Mouse (Mus musculus): ENCODE results near the gene Pex3. TPM values are rescaled to one million over a fixed set of nuclear protein-coding genes. Genes with fewer than 3 reads are reported as not detected.
A peak's percentile ranks its signal among the peaks of the same experiment; 100 is the strongest.

The Pex3 gene
- total and polyA plus RNA-seq, 2 experiments from 2014 or later, result 25.0 to 46.8 TPM

GRCm38 (mm10) chr10:13489671-13490070, 63.3 kb downstream of the Pex3 start:
- 32% methylated on average over 6 of the region's 6 CpGs for WGBS
- TF ChIP-seq CTCF (IDR thresholded peaks at IDR 0.05; ENCODE audit: low read depth), result no peak
- no peak for TF ChIP-seq EP300 (IDR thresholded peaks at IDR 0.05; ENCODE audit: low read depth)
- DNase-seq (ENCODE audit: low spot score), result peak; percentile 60
- ATAC-seq (ENCODE audit: insufficient read depth, low read depth), result peak; percentile 91
- Histone ChIP-seq H3K9ac (replicated peaks; ENCODE audit: low read depth, low read length) (no peak overlapping the region), H3K4me3 (ENCODE audit: low read depth, low read length) (no peak overlapping the region), H3K4me2 (ENCODE audit: low read depth, low read length) (no peak overlapping the region), H3K4me1 (ENCODE audit: control insufficient read depth, insufficient read depth) (peaks cover 9% of the 10 kb centered on the region), H3K27me3 (ENCODE audit: control insufficient read depth, insufficient read depth, low read length) (no peaks in the 10 kb centered on the region), H3K36me3 (replicated peaks; ENCODE audit: control insufficient read depth, insufficient read depth, low read length) (no peaks in the 10 kb centered on the region), H3K9me3 (replicated peaks; ENCODE audit: control insufficient read depth, low read length) (no peaks in the 10 kb centered on the region), H3K27ac (ENCODE audit: low read depth) (peak overlapping the region; percentile 72)

GRCm38 (mm10) chr10:13485958-13486357, 67.0 kb downstream of the Pex3 start:
- 75% methylated on average over 4 of the region's 4 CpGs for WGBS
- H3K27me3 ChIP-seq (ENCODE audit: control insufficient read depth, insufficient read depth, low read length), result no peaks in the 10 kb centered on the region
- DNase-seq (ENCODE audit: low spot score) (no peak), ATAC-seq (ENCODE audit: insufficient read depth, low read depth) (no peak)
- no peak overlapping the region for H3K27ac ChIP-seq (ENCODE audit: low read depth)
- no peak overlapping the region for H3K4me3 ChIP-seq (ENCODE audit: low read depth, low read length)
- no peaks in the 10 kb centered on the region for H3K36me3 ChIP-seq (replicated peaks; ENCODE audit: control insufficient read depth, insufficient read depth, low read length)
- H3K9me3 ChIP-seq (replicated peaks; ENCODE audit: control insufficient read depth, low read length), result no peaks in the 10 kb centered on the region
- H3K9ac ChIP-seq (replicated peaks; ENCODE audit: low read depth, low read length), result no peak overlapping the region
- H3K4me1 ChIP-seq (ENCODE audit: control insufficient read depth, insufficient read depth), result peaks cover 9% of the 10 kb centered on the region
- no peak for TF ChIP-seq EP300 (IDR thresholded peaks at IDR 0.05; ENCODE audit: low read depth)
- TF ChIP-seq CTCF (IDR thresholded peaks at IDR 0.05; ENCODE audit: low read depth), result no peak
- H3K4me2 ChIP-seq (ENCODE audit: low read depth, low read length), result no peak overlapping the region

GRCm38 (mm10) chr10:13479341-13479740, 73.6 kb downstream of the Pex3 start:
- WGBS, result 70% methylated on average over 6 of the region's 6 CpGs
- Histone ChIP-seq H3K4me3 (ENCODE audit: low read depth, low read length) (no peak overlapping the region), H3K9ac (replicated peaks; ENCODE audit: low read depth, low read length) (no peak overlapping the region), H3K9me3 (replicated peaks; ENCODE audit: control insufficient read depth, low read length) (peaks cover 4% of the 10 kb centered on the region; the same call in 1 of the 2 replicates), H3K36me3 (replicated peaks; ENCODE audit: control insufficient read depth, insufficient read depth, low read length) (no peaks in the 10 kb centered on the region), H3K4me1 (ENCODE audit: control insufficient read depth, insufficient read depth) (no peaks in the 10 kb centered on the region), H3K4me2 (ENCODE audit: low read depth, low read length) (no peak overlapping the region), H3K27me3 (ENCODE audit: control insufficient read depth, insufficient read depth, low read length) (no peaks in the 10 kb centered on the region), H3K27ac (ENCODE audit: low read depth) (no peak overlapping the region)
- TF ChIP-seq EP300 (IDR thresholded peaks at IDR 0.05; ENCODE audit: low read depth), result no peak
- no peak for TF ChIP-seq CTCF (IDR thresholded peaks at IDR 0.05; ENCODE audit: low read depth)
- no peak for ATAC-seq (ENCODE audit: insufficient read depth, low read depth)
- no peak for DNase-seq (ENCODE audit: low spot score)

- H3K4me1 ChIP-seq (ENCODE audit: control insufficient read depth, insufficient read depth), result peaks cover 6% of the 10 kb centered on the region; the same call in 1 of the 2 replicates
- H3K9ac ChIP-seq (replicated peaks; ENCODE audit: low read depth, low read length), result no peak overlapping the region
- no peaks in the 10 kb centered on the region for H3K36me3 ChIP-seq (replicated peaks; ENCODE audit: control insufficient read depth, insufficient read depth, low read length)
- peaks cover 2% of the 10 kb centered on the region; the same call in 1 of the 2 replicates for H3K9me3 ChIP-seq (replicated peaks; ENCODE audit: control insufficient read depth, low read length)
- H3K4me3 ChIP-seq (ENCODE audit: low read depth, low read length), result no peak overlapping the region
- peak overlapping the region; percentile 99 for H3K4me2 ChIP-seq (ENCODE audit: low read depth, low read length)
- ATAC-seq (ENCODE audit: insufficient read depth, low read depth) (no peak), DNase-seq (ENCODE audit: low spot score) (no peak)
- WGBS, result 50% methylated on average over 7 of the region's 7 CpGs
- H3K27ac ChIP-seq (ENCODE audit: low read depth), result no peak overlapping the region
- 0 out of 2 replicates have a peak, but pooled peaks cover 9% of the 10 kb centered on the region for H3K27me3 ChIP-seq (ENCODE audit: control insufficient read depth, insufficient read depth, low read length)
- no peak for TF ChIP-seq EP300 (IDR thresholded peaks at IDR 0.05; ENCODE audit: low read depth)
- no peak for TF ChIP-seq CTCF (IDR thresholded peaks at IDR 0.05; ENCODE audit: low read depth)
These were observed 77.8 kb downstream of the Pex3 start for GRCm38 (mm10) chr10:13475121-13475520.

- Histone ChIP-seq H3K4me1 (ENCODE audit: control insufficient read depth, insufficient read depth) (peaks cover 6% of the 10 kb centered on the region; the same call in 1 of the 2 replicates), H3K36me3 (replicated peaks; ENCODE audit: control insufficient read depth, insufficient read depth, low read length) (no peaks in the 10 kb centered on the region), H3K9me3 (replicated peaks; ENCODE audit: control insufficient read depth, low read length) (no peaks in the 10 kb centered on the region), H3K9ac (replicated peaks; ENCODE audit: low read depth, low read length) (peak overlapping the region; percentile 85), H3K4me3 (ENCODE audit: low read depth, low read length) (peak overlapping the region; percentile 81), H3K27ac (ENCODE audit: low read depth) (peak overlapping the region; percentile 59), H3K27me3 (ENCODE audit: control insufficient read depth, insufficient read depth, low read length) (0 out of 2 replicates have a peak, but pooled peaks cover 9% of the 10 kb centered on the region), H3K4me2 (ENCODE audit: low read depth, low read length) (peak overlapping the region; percentile 99)
- ATAC-seq (ENCODE audit: insufficient read depth, low read depth) (peak; percentile 18; the same call in 1 of the 2 replicates), DNase-seq (ENCODE audit: low spot score) (no peak)
- 10% methylated on average over 10 of the region's 10 CpGs for WGBS
- TF ChIP-seq EP300 (IDR thresholded peaks at IDR 0.05; ENCODE audit: low read depth) (no peak), CTCF (IDR thresholded peaks at IDR 0.05; ENCODE audit: low read depth) (no peak)
These were observed 78.4 kb downstream of the Pex3 start for GRCm38 (mm10) chr10:13474568-13474955.

Other genes starting within 250 kb of the Pex3 start
- gene Phactr2, start 78.7 kb downstream of the Pex3 start, total RNA-seq (2014; rRNA removed; ENCODE audit: low replicate concordance), result 51.1 and 62.5 TPM in 2 replicates
- 39.6 and 40.6 TPM in 2 replicates for gene Phactr2, start 78.7 kb downstream of the Pex3 start, polyA plus RNA-seq (2015; fragmentation: Nextera tagmentation; extraction: Ambion mirVana)
- 63.9 and 78.7 TPM in 2 replicates for gene Fuca2, start 53.6 kb downstream of the Pex3 start, total RNA-seq (2014; rRNA removed; ENCODE audit: low replicate concordance)
- gene Fuca2, start 53.6 kb downstream of the Pex3 start, polyA plus RNA-seq (2015; fragmentation: Nextera tagmentation; extraction: Ambion mirVana), result 289 and 361 TPM in 2 replicates
- 0.99 TPM in 1 of 2 replicates, not detected in the other for gene Adat2, start 248 bp downstream of the Pex3 start, total RNA-seq (2014; rRNA removed; ENCODE audit: low replicate concordance)
- gene Adat2, start 248 bp downstream of the Pex3 start, polyA plus RNA-seq (2015; fragmentation: Nextera tagmentation; extraction: Ambion mirVana), result 2.0 and 2.3 TPM in 2 replicates